Mouse (Mus musculus) CH12.LX (cell line): ENCODE measurements around the gene Fggy. TPM values are rescaled to one million over a fixed set of nuclear protein-coding genes. Genes with fewer than 3 reads are reported as not detected.

Source experiments
- DNase-seq: peaks from one replicate; pipeline ENCODE4 v3.0.0-alpha.2; 2013; ENCODE audit errors: extremely low read depth
- H3K27ac ChIP-seq: 2 replicates; pipeline ENCODE4 v1.5.1; 2012; ENCODE audit warnings: low read depth, mild to moderate bottlenecking, control low read depth, moderate library complexity; ENCODE audit not compliant: insufficient read depth
- H3K27me3 ChIP-seq: replicated peaks from 2 replicates; pipeline ENCODE3; 2012; ENCODE audit warnings: inconsistent platforms
- H3K36me3 ChIP-seq, 2 experiments: replicated peaks in 1 of 2; 2 replicates each; pipeline versions ENCODE3 to v1.6.1; 2012; ENCODE audit warnings: inconsistent platforms in 1 of 2, low read length in 1 of 2, mild to moderate bottlenecking in 1 of 2, mixed read lengths in 1 of 2, moderate library complexity in 1 of 2; ENCODE audit not compliant: control insufficient read depth in 1 of 2, insufficient read depth in 1 of 2
- H3K4me1 ChIP-seq, 2 experiments: 2 replicates each; pipeline ENCODE4 v1.6.1; 2012; ENCODE audit warnings: inconsistent platforms in 1 of 2, moderate library complexity in 1 of 2; ENCODE audit not compliant: insufficient read depth in 2 of 2, control insufficient read depth in 1 of 2
- H3K4me2 ChIP-seq: 2 replicates; pipeline ENCODE4 v1.6.1; 2012; ENCODE audit warnings: low read depth, mild to moderate bottlenecking, control low read depth; ENCODE audit not compliant: poor library complexity, insufficient read depth, severe bottlenecking
- H3K4me3 ChIP-seq, 3 experiments: fragments of 150-350 bp in 1 of 3; sonication (generic) in 1 of 3; replicated peaks in 1 of 3; 2 replicates each; pipeline versions ENCODE3 to v1.5.1; 2011 to 2012; ENCODE audit warnings: low read depth in 2 of 3, low read length in 2 of 3, mild to moderate bottlenecking in 2 of 3, moderate library complexity in 2 of 3, control low read depth in 1 of 3, improper control_type of control experiment in 1 of 3, inconsistent platforms in 1 of 3, mixed read lengths in 1 of 3; ENCODE audit not compliant: poor library complexity in 1 of 3
- H3K79me2 ChIP-seq: replicated peaks from 2 replicates; pipeline ENCODE4 v1.6.1; 2012; ENCODE audit warnings: mild to moderate bottlenecking, moderate library complexity; ENCODE audit not compliant: control insufficient read depth, poor library complexity, insufficient read depth, severe bottlenecking; ENCODE audit errors: extremely low read depth
- H3K9ac ChIP-seq: 2 replicates; pipeline ENCODE4 v1.6.1; 2012; ENCODE audit warnings: low read depth, mild to moderate bottlenecking, control low read depth, moderate library complexity; ENCODE audit not compliant: insufficient read depth
- H3K9me3 ChIP-seq: replicated peaks from 2 replicates; pipeline ENCODE3; 2012; ENCODE audit warnings: low read length, inconsistent platforms, mixed read lengths
- CHD1 ChIP-seq: IDR thresholded peaks from 2 replicates; pipeline ENCODE4 v1.6.1; 2012; ENCODE audit warnings: low read depth, low read length, improper control_type of control experiment, inconsistent platforms
- CHD2 ChIP-seq: IDR thresholded peaks from 2 replicates; pipeline ENCODE4 v1.6.1; 2011; ENCODE audit warnings: low read length, improper control_type of control experiment
- CTCF ChIP-seq, 2 experiments: IDR thresholded peaks in 1 of 2; conservative IDR thresholded peaks in 1 of 2; 2 replicates each; pipeline ENCODE4 v1.5.1; 2011 to 2012; ENCODE audit warnings: low read depth in 2 of 2, low read length in 2 of 2, improper control_type of control experiment in 1 of 2, inconsistent platforms in 1 of 2, mild to moderate bottlenecking in 1 of 2, moderate library complexity in 1 of 2
- ELF1 ChIP-seq: IDR thresholded peaks from 2 replicates; pipeline ENCODE4 v1.6.1; 2014; ENCODE audit warnings: low read depth, mild to moderate bottlenecking, inconsistent platforms, low read length, improper control_type of control experiment
- EP300 ChIP-seq: IDR thresholded peaks from 2 replicates; pipeline ENCODE4 v1.6.1; 2011; ENCODE audit warnings: low read length, improper control_type of control experiment
- HCFC1 ChIP-seq: IDR thresholded peaks from 2 replicates; pipeline ENCODE4 v1.6.1; 2012; ENCODE audit warnings: low read depth, mild to moderate bottlenecking, inconsistent platforms, low read length, improper control_type of control experiment
- IRF4 ChIP-seq: IDR thresholded peaks from 2 replicates; pipeline ENCODE4 v1.6.1; 2014; ENCODE audit warnings: low read depth, mild to moderate bottlenecking, inconsistent platforms, low read length, improper control_type of control experiment
- JUN ChIP-seq: IDR thresholded peaks from 2 replicates; pipeline ENCODE4 v1.6.1; 2011; ENCODE audit warnings: low read depth, mild to moderate bottlenecking, low read length, improper control_type of control experiment, moderate library complexity; ENCODE audit not compliant: insufficient read depth
- JUND ChIP-seq: conservative IDR thresholded peaks from 2 replicates; pipeline ENCODE4 v1.6.1; 2011; ENCODE audit warnings: low read depth, low read length, improper control_type of control experiment
- MAFK ChIP-seq: IDR thresholded peaks from 2 replicates; pipeline ENCODE4 v1.6.1; 2011; ENCODE audit warnings: low read length, improper control_type of control experiment; ENCODE audit not compliant: insufficient replicate concordance
- MAX ChIP-seq: IDR thresholded peaks from 2 replicates; pipeline ENCODE4 v1.6.1; 2011; ENCODE audit warnings: low read length, improper control_type of control experiment
- MAZ ChIP-seq: IDR thresholded peaks from 2 replicates; pipeline ENCODE4 v1.6.1; 2012; ENCODE audit warnings: low read depth, mild to moderate bottlenecking, inconsistent platforms, low read length, improper control_type of control experiment, moderate library complexity
- MXI1 ChIP-seq: IDR thresholded peaks from 2 replicates; pipeline ENCODE4 v1.6.1; 2011; ENCODE audit warnings: mild to moderate bottlenecking, low read depth, low read length, improper control_type of control experiment
- NELFE ChIP-seq: IDR thresholded peaks from 2 replicates; pipeline ENCODE4 v1.6.1; 2011; ENCODE audit warnings: low read depth, low read length, improper control_type of control experiment
- PAX5 ChIP-seq: IDR thresholded peaks from 2 replicates; pipeline ENCODE4 v1.6.1; 2012; ENCODE audit warnings: low read length, inconsistent platforms, mixed read lengths
- POLR2A ChIP-seq: IDR thresholded peaks from 2 replicates; pipeline ENCODE4 v1.6.1; 2011; ENCODE audit warnings: low read depth, mild to moderate bottlenecking, improper control_type of control experiment, low read length
- POLR2AphosphoS2 ChIP-seq: IDR thresholded peaks from 2 replicates; pipeline ENCODE4 v1.6.1; 2011; ENCODE audit warnings: low read depth, low read length, improper control_type of control experiment
- RCOR1 ChIP-seq: conservative IDR thresholded peaks from 2 replicates; pipeline ENCODE4 v1.6.1; 2012; ENCODE audit warnings: low read depth, mild to moderate bottlenecking, inconsistent platforms, low read length, improper control_type of control experiment
- SIN3A ChIP-seq: IDR thresholded peaks from 2 replicates; pipeline ENCODE4 v1.6.1; 2012; ENCODE audit warnings: low read length, improper control_type of control experiment, inconsistent platforms
- USF2 ChIP-seq: conservative IDR thresholded peaks from 2 replicates; pipeline ENCODE4 v1.6.1; 2011; ENCODE audit warnings: low read depth, low read length, improper control_type of control experiment
- ZMIZ1 ChIP-seq: IDR thresholded peaks from 2 replicates; pipeline ENCODE4 v1.6.1; 2012; ENCODE audit warnings: low read depth, mild to moderate bottlenecking, inconsistent platforms, low read length, improper control_type of control experiment
- dilution Hi-C: fragments of 300-500 bp; cut with MboI; formaldehyde crosslinking; loops from 2 replicates; pipeline ENCODE4 v1.14.3; 2020; ENCODE audit warnings: low sequenced_read_pairs; ENCODE audit not compliant: extremely low pct_unique_long_range_greater_than_20kb, extremely low pct_ligation_motif_present
- in situ Hi-C: fragments of 300-500 bp; cut with MboI; formaldehyde crosslinking; loops from 3 replicates; pipeline ENCODE4 v1.14.3; 2019; ENCODE audit warnings: low sequenced_read_pairs, low pct_ligation_motif_present, low pct_unique_long_range_greater_than_20kb, mixed read lengths
- polyA plus RNA-seq: library from polyadenylated mRNA; unstranded; fragments of >175 nt; gene quantifications from 2 replicates; pipeline ENCODE4 v1.2.1, GENCODE M21; 2012; ENCODE audit warnings: low read depth; ENCODE audit not compliant: insufficient read length
- total RNA-seq, 2 experiments: library from RNA; depleted of rRNA; stranded (reverse); fragments of 300-350 nt in 1 of 2; fragments of >200 nt in 1 of 2; gene quantifications; 2 replicates each; pipeline ENCODE4 v1.2.3; 2012 to 2014

Fggy gene
- total and polyA plus RNA-seq, 3 experiments = 6.2 to 7.5 (median 6.9) TPM

DNA sequence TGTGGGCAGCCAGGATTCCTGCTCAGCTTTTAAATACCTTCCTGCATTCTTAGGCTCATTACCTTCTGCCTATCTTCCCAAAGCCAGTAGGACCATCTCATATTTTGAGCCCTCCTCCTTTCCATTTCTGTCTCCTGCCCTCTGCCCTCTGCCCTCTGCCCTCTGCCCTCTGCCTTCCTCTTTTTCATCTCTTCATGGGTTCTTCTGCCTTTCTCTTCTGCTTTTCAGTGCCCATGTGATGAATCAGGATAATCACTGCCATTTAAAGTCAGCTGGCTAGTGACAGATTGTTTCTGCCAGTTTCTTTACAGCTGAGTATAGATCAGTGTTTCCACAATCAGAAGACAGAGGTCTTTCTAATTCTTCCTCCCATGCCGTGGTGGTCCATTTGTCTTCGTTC lies 273.0 kb downstream of the Fggy start:
- Histone ChIP-seq H3K9ac (no peak overlapping the region), H3K4me2 (no peak overlapping the region), H3K27ac (no peak overlapping the region), H3K27me3 (no peaks in the 10 kb centered on the region), H3K4me3 (no peak overlapping the region), H3K79me2 (no peaks in the 10 kb centered on the region), H3K9me3 (no peaks in the 10 kb centered on the region), H3K36me3 (no peaks in the 10 kb centered on the region), H3K4me1 (peaks cover 2 to 13% of the 10 kb centered on the region in 2 experiments; a peak in 3 of 4 replicates)
- DNase-seq = no peak
- TF ChIP-seq JUN (no peak), CTCF (conservative IDR thresholded peaks at IDR 0.05 in 1 of 2, IDR thresholded peaks at IDR 0.05 in 1 of 2; ENCODE audit: low read depth in 2 of 2, low read length in 2 of 2) (no peak), JUND (no peak), PAX5 (no peak), EP300 (no peak), USF2 (no peak), ELF1 (no peak), RCOR1 (no peak), MAFK (no peak), ZMIZ1 (no peak)
- in situ Hi-C loops = no loop called here
- dilution Hi-C loops = no loop called here

DNA sequence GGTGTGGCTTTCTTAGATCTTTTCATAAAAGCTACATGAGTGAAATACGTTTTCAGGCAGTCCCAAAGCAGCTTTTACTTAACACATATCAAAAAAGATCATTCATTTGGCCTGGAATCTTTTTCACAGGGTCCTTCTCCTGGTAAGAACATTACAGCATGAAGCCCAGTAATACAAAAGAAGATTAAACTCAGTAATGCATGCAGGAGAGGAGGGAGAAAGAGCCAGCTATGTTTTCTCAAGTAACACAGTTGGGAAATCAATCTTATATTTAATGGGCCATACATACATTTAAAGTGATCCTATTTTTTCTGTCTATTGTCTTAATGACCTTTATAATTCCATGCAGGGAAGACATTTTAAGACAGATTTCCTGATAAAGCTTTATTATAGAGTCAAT lies 282.6 kb downstream of the Fggy start:
- dilution Hi-C loops = no loop called here
- in situ Hi-C loops = no loop called here

DNA sequence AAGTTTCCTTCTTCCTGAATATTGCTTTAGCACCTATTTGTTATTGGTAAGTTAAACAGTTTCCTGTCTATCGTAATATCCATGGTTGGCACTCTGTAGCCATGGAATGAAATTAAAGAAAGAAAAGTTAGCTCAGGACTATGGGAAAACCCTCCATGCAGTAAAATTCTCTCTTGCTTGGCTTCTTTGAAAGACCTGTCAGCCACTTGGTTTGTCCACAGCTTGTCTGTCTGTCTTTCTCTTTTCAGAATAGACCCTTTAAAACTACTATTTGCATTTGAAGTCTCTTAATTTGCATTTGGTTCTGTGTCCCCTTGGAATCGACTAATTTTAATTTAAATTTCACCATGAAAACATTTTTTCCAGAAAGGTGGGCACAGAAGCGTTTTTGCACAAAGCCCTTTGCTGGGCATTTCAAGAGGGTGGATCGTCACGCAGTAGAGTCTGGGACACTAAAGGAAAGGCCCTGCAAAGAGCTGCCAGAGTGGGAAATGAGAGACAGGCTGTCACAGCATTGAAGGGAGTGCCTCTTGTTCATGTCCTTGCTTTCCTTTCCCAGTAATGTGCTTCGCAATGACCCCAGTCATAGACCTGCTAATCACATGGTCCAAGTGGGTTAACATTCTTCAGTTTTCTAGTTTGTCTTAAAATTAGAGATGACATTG lies 283.2 kb downstream of the Fggy start:
- Histone ChIP-seq H3K4me2 (no peak overlapping the region), H3K4me3 (no peak overlapping the region), H3K36me3 (no peaks in the 10 kb centered on the region), H3K9ac (no peak overlapping the region), H3K79me2 (no peaks in the 10 kb centered on the region), H3K9me3 (no peaks in the 10 kb centered on the region), H3K27ac (no peak overlapping the region), H3K4me1 (peaks cover 0 to 19% of the 10 kb centered on the region in 2 experiments; a peak in 2 of 4 replicates), H3K27me3 (no peaks in the 10 kb centered on the region)
- in situ Hi-C loops (no loop called here), dilution Hi-C loops (no loop called here)
- DNase-seq = no peak
- TF ChIP-seq NELFE = no peak
- TF ChIP-seq MAZ = no peak
- TF ChIP-seq JUN = no peak
- TF ChIP-seq ELF1 = no peak
- no peak for TF ChIP-seq CHD1
- no peak for TF ChIP-seq ZMIZ1
- TF ChIP-seq HCFC1 = no peak
- no peak for TF ChIP-seq POLR2A
- no peak for TF ChIP-seq SIN3A
- TF ChIP-seq POLR2AphosphoS2 = no peak
- TF ChIP-seq IRF4 = no peak
- no peak for TF ChIP-seq CHD2

More for the DNA sequence above, 282.6 kb downstream of the Fggy start:
- Histone ChIP-seq H3K79me2 (no peaks in the 10 kb centered on the region), H3K4me1 (peaks cover 0 to 15% of the 10 kb centered on the region in 2 experiments; a peak in 2 of 4 replicates), H3K9ac (no peak overlapping the region), H3K4me2 (no peak overlapping the region), H3K27ac (no peak overlapping the region), H3K36me3 (no peaks in the 10 kb centered on the region), H3K27me3 (no peaks in the 10 kb centered on the region), H3K9me3 (no peaks in the 10 kb centered on the region), H3K4me3 (no peak overlapping the region)
- DNase-seq = no peak
- TF ChIP-seq MXI1 (no peak), MAX (no peak), ELF1 (no peak), POLR2A (no peak), POLR2AphosphoS2 (no peak)
